Mouse (Mus musculus): ENCODE results near the gene Mrpl35. TPM values are rescaled to one million over a fixed set of nuclear protein-coding genes. Genes with fewer than 3 reads are reported as not detected.

Mrpl35 gene
- polyA plus RNA-seq, 1 experiment from 2014 or later: 54.2 TPM

DNA sequence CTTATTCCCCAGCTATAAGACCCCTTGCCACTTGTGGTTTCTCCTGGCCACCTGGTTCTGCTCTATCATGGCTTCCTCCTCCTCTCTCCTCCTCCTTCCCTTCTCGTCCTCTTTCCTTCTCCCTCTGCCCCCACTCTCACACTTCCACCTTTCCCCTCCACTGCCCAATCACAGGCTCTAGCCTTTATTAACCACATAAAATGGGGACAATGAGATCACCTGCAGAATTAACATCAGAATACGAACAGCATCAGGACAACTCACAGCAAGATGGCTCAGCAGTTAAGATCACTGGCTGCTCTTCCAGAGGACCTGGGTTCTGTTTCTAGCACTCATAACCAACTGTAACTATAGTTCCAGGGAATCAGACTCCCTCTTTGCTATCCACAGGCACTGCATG lies 46.9 kb downstream of the Mrpl35 start:
- WGBS: 65% methylated on average over 2 of the region's 2 CpGs
- Histone ChIP-seq H3K27me3 (ENCODE audit: control insufficient read depth, insufficient read depth, low read depth, low read length) (no peaks in the 10 kb centered on the region), H3K36me3 (ENCODE audit: control insufficient read depth, insufficient read depth, low read length) (no peaks in the 10 kb centered on the region), H3K4me2 (ENCODE audit: low read depth, low read length) (no peak overlapping the region), H3K4me3 (ENCODE audit: low read length) (no peak overlapping the region), H3K4me1 (replicated peaks; ENCODE audit: control insufficient read depth, insufficient read depth, low read length) (no peaks in the 10 kb centered on the region), H3K27ac (ENCODE audit: low read length) (no peak overlapping the region), H3K9me3 (ENCODE audit: control insufficient read depth, low read length) (no peaks in the 10 kb centered on the region), H3K9ac (ENCODE audit: low read length) (no peak overlapping the region)
- ATAC-seq (ENCODE audit: low read depth): no peak

DNA sequence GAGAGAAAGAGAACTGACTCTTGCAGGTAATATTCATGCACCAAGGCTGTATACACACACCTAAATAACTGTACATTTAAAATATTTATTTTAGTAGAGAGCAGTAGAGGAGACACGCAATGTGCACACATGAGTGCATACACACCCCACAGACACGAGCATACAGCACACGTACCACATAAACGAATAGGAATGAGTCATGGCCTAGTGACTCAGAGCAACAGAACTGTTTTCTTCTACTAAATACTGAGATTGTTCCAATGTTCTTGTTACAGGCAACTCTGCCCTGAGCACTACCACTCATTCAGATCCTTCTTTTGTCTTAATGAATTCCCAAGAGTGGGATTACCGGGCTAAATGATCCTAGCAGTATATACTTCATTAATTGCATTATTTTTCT lies 48.8 kb downstream of the Mrpl35 start:
- no peak overlapping the region for H3K4me3 ChIP-seq (ENCODE audit: low read length)
- H3K9ac ChIP-seq (ENCODE audit: low read length): no peak overlapping the region
- H3K27ac ChIP-seq (ENCODE audit: low read length): no peak overlapping the region
- WGBS: 90% methylated on average over 5 of the region's 5 CpGs
- H3K9me3 ChIP-seq (ENCODE audit: control insufficient read depth, low read length): no peaks in the 10 kb centered on the region
- no peak for ATAC-seq (ENCODE audit: low read depth)
- no peaks in the 10 kb centered on the region for H3K36me3 ChIP-seq (ENCODE audit: control insufficient read depth, insufficient read depth, low read length)
- H3K4me1 ChIP-seq (replicated peaks; ENCODE audit: control insufficient read depth, insufficient read depth, low read length): no peaks in the 10 kb centered on the region
- no peak overlapping the region for H3K4me2 ChIP-seq (ENCODE audit: low read depth, low read length)
- H3K27me3 ChIP-seq (ENCODE audit: control insufficient read depth, insufficient read depth, low read depth, low read length): no peaks in the 10 kb centered on the region

DNA sequence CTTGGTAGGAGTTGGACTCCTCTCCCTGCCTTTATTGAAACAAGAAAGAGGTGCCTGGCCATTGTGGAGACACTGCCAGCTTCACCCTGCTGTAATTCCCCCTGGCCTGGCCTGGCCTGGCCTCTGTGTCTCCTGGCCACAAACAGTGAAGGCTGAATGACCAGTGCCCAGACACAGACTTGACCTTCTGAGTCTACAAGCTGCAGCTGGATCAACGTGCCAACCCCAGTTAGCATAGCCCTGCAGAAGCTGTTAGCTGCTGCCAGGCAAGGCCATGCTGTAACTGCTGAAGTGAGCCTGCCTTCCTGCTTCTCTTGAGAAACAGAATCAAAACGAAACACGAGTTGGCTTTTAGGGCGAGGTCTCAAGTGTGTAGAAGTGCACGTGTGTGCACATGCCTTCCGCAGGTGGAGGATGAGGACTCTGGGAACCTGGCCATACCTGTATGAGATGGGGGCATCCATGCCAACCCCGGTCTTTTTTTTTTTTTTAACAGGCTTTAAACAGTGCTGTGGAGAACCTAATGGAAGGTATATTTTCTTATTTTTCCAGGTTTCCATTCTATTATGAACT lies 54.0 kb downstream of the Mrpl35 start:
- WGBS: 56% methylated on average over 7 of the region's 7 CpGs
- peak; percentile 85 for ATAC-seq (ENCODE audit: low read depth)

DNA sequence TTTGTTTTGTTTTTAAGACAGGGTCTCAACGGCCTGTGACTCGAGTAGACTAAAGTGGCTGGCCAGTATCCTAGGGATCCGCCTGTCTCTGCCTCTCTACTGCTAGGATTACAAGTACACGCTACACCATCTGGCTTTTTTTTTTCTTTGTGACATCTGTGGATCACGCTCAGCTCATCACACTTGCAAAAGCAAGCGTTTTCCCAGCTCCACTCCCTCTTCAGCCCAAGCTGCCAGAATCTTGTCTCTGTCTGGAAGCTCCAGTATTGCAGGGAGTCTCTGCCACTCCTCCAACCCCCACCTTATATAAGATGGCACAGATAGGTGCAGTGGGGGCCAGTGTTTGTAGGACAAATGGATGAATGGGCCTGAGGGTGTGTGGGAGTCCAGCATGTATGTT lies 54.6 kb downstream of the Mrpl35 start:
- peak overlapping the region; percentile 86 for H3K27ac ChIP-seq (ENCODE audit: low read length)
- H3K4me1 ChIP-seq (replicated peaks; ENCODE audit: control insufficient read depth, insufficient read depth, low read length): peaks cover 7% of the 10 kb centered on the region
- H3K9me3 ChIP-seq (ENCODE audit: control insufficient read depth, low read length): peaks cover 3% of the 10 kb centered on the region
- no peak overlapping the region for H3K9ac ChIP-seq (ENCODE audit: low read length)
- no peak overlapping the region for H3K4me2 ChIP-seq (ENCODE audit: low read depth, low read length)
- 0 out of 2 replicates have a peak, but pooled peaks have one; percentile 2 for ATAC-seq (ENCODE audit: low read depth)
- no peaks in the 10 kb centered on the region for H3K27me3 ChIP-seq (ENCODE audit: control insufficient read depth, insufficient read depth, low read depth, low read length)
- no peaks in the 10 kb centered on the region for H3K36me3 ChIP-seq (ENCODE audit: control insufficient read depth, insufficient read depth, low read length)
- 68% methylated on average over 6 of the region's 6 CpGs for WGBS
- H3K4me3 ChIP-seq (ENCODE audit: low read length): no peak overlapping the region

More for the DNA sequence above, 54.0 kb downstream of the Mrpl35 start:
- peaks cover 7% of the 10 kb centered on the region for H3K4me1 ChIP-seq (replicated peaks; ENCODE audit: control insufficient read depth, insufficient read depth, low read length)
- H3K27ac ChIP-seq (ENCODE audit: low read length): peak overlapping the region; percentile 86
- no peak overlapping the region for H3K9ac ChIP-seq (ENCODE audit: low read length)
- H3K27me3 ChIP-seq (ENCODE audit: control insufficient read depth, insufficient read depth, low read depth, low read length): no peaks in the 10 kb centered on the region
- H3K4me2 ChIP-seq (ENCODE audit: low read depth, low read length): no peak overlapping the region
- peaks cover 3% of the 10 kb centered on the region for H3K9me3 ChIP-seq (ENCODE audit: control insufficient read depth, low read length)
- no peak overlapping the region for H3K4me3 ChIP-seq (ENCODE audit: low read length)
- no peaks in the 10 kb centered on the region for H3K36me3 ChIP-seq (ENCODE audit: control insufficient read depth, insufficient read depth, low read length)

DNA sequence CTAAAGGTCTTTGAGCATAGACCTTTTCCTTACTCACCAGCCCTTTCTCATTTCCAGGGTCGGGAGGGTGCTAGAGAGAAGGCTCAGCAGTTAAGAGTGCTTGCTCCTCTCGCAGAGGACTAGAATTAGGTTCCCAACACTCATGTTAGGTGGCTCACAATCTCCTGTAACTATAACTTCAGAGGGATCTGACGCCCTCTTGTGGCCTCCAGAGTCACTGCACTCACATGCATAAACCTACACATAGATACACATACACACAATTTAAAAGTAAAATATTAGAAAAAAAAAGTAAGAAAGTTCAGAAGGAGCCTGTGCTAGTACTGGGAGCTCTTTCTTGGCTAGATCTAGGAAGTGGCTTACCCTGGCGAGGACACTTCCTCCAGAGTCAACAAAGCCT lies 55.5 kb downstream of the Mrpl35 start:
- H3K9me3 ChIP-seq (ENCODE audit: control insufficient read depth, low read length): peaks cover 3% of the 10 kb centered on the region
- no peak overlapping the region for H3K9ac ChIP-seq (ENCODE audit: low read length)
- 94% methylated on average over 4 of the region's 4 CpGs for WGBS
- H3K4me3 ChIP-seq (ENCODE audit: low read length): no peak overlapping the region
- no peaks in the 10 kb centered on the region for H3K27me3 ChIP-seq (ENCODE audit: control insufficient read depth, insufficient read depth, low read depth, low read length)
- no peak overlapping the region for H3K4me2 ChIP-seq (ENCODE audit: low read depth, low read length)
- H3K4me1 ChIP-seq (replicated peaks; ENCODE audit: control insufficient read depth, insufficient read depth, low read length): peaks cover 7% of the 10 kb centered on the region
- no peaks in the 10 kb centered on the region for H3K36me3 ChIP-seq (ENCODE audit: control insufficient read depth, insufficient read depth, low read length)
- H3K27ac ChIP-seq (ENCODE audit: low read length): no peak overlapping the region
- ATAC-seq (ENCODE audit: low read depth): no peak

DNA sequence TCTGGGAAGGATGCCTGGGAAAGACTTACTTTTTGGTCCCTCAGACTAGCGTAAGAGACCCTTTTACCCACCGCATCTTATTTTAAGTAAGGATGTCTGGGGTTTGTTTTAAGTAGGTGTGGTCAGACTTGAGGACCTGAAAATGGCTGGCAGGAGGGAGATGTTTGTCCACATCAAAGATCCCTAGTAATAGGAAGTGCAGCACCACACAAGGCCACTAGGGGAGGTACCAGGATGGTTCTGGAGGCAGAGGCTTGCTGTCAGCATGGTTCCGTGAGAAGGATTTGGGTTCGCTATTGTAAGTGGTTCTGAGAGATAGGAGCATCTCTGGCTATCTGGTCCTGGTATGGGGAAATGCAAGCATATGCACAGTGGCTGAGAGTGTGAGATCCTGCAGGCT lies 55.9 kb downstream of the Mrpl35 start:
- H3K9me3 ChIP-seq (ENCODE audit: control insufficient read depth, low read length): peaks cover 3% of the 10 kb centered on the region
- no peak for ATAC-seq (ENCODE audit: low read depth)
- no peak overlapping the region for H3K4me2 ChIP-seq (ENCODE audit: low read depth, low read length)
- no peaks in the 10 kb centered on the region for H3K36me3 ChIP-seq (ENCODE audit: control insufficient read depth, insufficient read depth, low read length)
- 89% methylated on average over 4 of the region's 4 CpGs for WGBS
- H3K4me1 ChIP-seq (replicated peaks; ENCODE audit: control insufficient read depth, insufficient read depth, low read length): peaks cover 7% of the 10 kb centered on the region
- H3K9ac ChIP-seq (ENCODE audit: low read length): no peak overlapping the region
- H3K4me3 ChIP-seq (ENCODE audit: low read length): no peak overlapping the region
- H3K27ac ChIP-seq (ENCODE audit: low read length): no peak overlapping the region
- no peaks in the 10 kb centered on the region for H3K27me3 ChIP-seq (ENCODE audit: control insufficient read depth, insufficient read depth, low read depth, low read length)

DNA sequence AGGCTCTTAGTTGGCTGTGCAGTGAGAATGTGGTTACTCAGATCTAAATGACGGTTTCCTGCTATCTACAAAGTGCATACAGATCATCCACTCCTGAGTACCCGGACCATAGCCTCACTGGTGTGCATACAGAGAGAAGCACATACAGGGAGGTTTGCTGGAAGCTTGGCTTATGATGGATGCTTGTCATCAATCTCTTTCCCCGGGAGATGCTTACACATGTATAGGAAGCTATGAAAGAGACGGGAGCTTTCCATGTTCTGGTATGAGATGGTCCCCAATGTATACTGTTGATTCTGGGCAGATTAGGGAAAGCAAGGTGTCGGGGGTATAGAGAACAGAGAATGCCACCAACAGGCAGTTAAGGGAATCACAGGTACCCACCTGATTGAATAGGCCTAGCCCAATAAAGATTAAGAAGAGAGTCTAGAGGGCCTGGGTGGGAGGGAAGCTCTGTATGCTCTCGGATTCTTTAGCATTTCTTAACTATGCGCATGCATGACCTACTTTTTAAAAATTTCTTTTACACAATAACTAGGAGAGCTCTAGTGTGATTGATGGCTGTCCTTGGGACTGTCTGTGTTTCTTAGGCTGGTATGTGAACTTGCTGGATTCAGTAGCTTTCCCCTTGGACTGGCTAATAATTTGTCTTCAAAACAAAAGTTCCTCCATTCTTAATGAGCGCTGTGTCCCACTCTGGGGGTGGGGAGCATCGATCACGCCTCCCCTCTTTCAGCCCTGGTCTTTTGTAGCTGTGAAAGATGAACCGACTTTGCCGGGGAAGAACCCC lies 56.7 kb downstream of the Mrpl35 start:
- H3K4me2 ChIP-seq (ENCODE audit: low read depth, low read length): no peak overlapping the region
- ATAC-seq (ENCODE audit: low read depth): no peak
- no peaks in the 10 kb centered on the region for H3K36me3 ChIP-seq (ENCODE audit: control insufficient read depth, insufficient read depth, low read length)
- no peak overlapping the region for H3K27ac ChIP-seq (ENCODE audit: low read length)
- H3K9me3 ChIP-seq (ENCODE audit: control insufficient read depth, low read length): peaks cover 3% of the 10 kb centered on the region
- H3K27me3 ChIP-seq (ENCODE audit: control insufficient read depth, insufficient read depth, low read depth, low read length): no peaks in the 10 kb centered on the region
- no peak overlapping the region for H3K9ac ChIP-seq (ENCODE audit: low read length)
- 70% methylated on average over 12 of the region's 12 CpGs for WGBS
- no peak overlapping the region for H3K4me3 ChIP-seq (ENCODE audit: low read length)
- peaks cover 7% of the 10 kb centered on the region for H3K4me1 ChIP-seq (replicated peaks; ENCODE audit: control insufficient read depth, insufficient read depth, low read length)

DNA sequence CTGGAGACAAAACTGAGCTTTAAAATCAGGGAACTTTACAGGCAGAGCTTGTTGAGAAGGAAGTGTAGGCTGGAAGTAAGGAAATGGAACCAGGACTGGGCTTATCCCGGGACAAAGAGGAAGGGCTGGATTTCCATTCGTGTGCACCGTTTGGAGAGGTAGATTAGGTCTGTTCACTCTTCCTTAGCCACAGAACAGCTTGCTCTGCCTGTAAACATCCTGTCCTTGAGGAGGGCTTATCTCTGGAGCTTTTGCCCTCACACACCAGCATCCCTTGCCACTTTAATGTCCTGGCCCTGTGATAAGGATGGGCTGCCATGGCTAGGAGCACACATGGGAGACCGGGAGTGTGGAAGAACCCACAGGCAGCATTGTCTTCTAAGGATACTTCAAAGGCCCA lies 59.0 kb downstream of the Mrpl35 start:
- WGBS: 45% methylated on average over 4 of the region's 4 CpGs
- ATAC-seq (ENCODE audit: low read depth): no peak
- Histone ChIP-seq H3K4me1 (replicated peaks; ENCODE audit: control insufficient read depth, insufficient read depth, low read length) (peaks cover 7% of the 10 kb centered on the region), H3K27me3 (ENCODE audit: control insufficient read depth, insufficient read depth, low read depth, low read length) (no peaks in the 10 kb centered on the region), H3K27ac (ENCODE audit: low read length) (no peak overlapping the region), H3K36me3 (ENCODE audit: control insufficient read depth, insufficient read depth, low read length) (no peaks in the 10 kb centered on the region), H3K4me2 (ENCODE audit: low read depth, low read length) (no peak overlapping the region), H3K9me3 (ENCODE audit: control insufficient read depth, low read length) (peaks cover 3% of the 10 kb centered on the region), H3K4me3 (ENCODE audit: low read length) (no peak overlapping the region), H3K9ac (ENCODE audit: low read length) (no peak overlapping the region)

Measured in lung, embryonic 16.5 days (tissue).